Mouse (Mus musculus) ES-E14 (cell line): ENCODE data around the gene Batf3.

Source experiments
- CHD2 ChIP-seq: IDR thresholded peaks from 2 replicates; pipeline ENCODE4 v1.6.1; 2014; ENCODE audit warnings: mild to moderate bottlenecking, low read depth, low read length, inconsistent platforms
- HCFC1 ChIP-seq: IDR thresholded peaks from 2 replicates; pipeline ENCODE4 v1.6.1; 2012; ENCODE audit warnings: low read length, inconsistent platforms, borderline replicate concordance; ENCODE audit not compliant: insufficient read depth
- MAFK ChIP-seq: IDR thresholded peaks from 2 replicates; pipeline ENCODE4 v1.6.1; 2014; ENCODE audit warnings: mild to moderate bottlenecking, low read depth, low read length, inconsistent platforms; ENCODE audit not compliant: insufficient read depth
- ZC3H11A ChIP-seq: IDR thresholded peaks from 2 replicates; pipeline ENCODE4 v1.6.1; 2012; ENCODE audit warnings: low read depth, mild to moderate bottlenecking, inconsistent platforms, low read length, borderline replicate concordance
- ZNF384 ChIP-seq: IDR thresholded peaks from 2 replicates; pipeline ENCODE4 v1.6.1; 2012; ENCODE audit warnings: low read depth, low read length, inconsistent platforms

DNA sequence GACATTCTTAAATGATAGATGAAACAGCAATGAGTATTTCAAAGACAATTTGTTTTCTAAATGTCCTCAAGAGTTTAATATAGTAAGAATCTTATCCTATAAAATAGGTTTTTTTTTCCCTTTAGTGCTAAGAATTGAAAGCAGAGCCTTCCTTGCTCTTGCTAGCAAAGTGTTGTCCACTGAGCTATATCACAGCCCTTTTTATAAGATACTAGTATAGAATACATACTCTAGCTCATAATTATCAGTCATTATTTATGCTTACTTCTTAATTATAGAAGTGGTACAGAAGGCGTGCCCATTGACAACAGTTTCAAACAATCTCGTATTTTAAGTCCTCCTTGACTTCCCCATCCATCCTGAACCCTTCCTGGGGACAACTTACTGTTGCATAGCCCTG is 33.1 kb upstream of the Batf3 start:
- TF ChIP-seq CHD2, result no peak
- no peak for TF ChIP-seq HCFC1
- no peak for TF ChIP-seq ZC3H11A
- TF ChIP-seq ZNF384, result peak; percentile 76; the same call in 1 of the 2 replicates
- no peak for TF ChIP-seq MAFK
